Comparison of ENCODE assay signal across 27 mouse cellular contexts in the genomic region with DNA sequence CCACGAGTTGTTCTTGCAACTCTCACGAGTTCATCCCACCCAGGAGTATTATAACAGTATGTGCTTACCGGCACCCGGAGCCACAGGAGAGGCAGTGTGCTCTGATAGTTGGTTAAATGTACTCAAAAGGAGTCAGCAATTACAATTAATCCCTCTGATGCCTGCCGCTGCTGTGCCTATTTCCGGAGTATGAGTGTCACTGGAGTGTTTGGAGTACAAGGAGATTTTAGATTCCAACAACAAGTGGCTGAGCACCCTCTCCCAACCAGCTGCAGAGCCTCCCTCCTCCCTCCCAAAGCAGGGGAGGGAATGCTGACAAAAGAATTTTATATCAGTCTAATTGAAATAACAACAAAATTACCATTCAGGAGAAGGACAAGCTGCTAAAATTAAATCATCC. TPM values are rescaled to one million over a fixed set of nuclear protein-coding genes. Genes with fewer than 3 reads are reported as not detected.
DNase-seq lines count a peak whose midpoint lies in the region; ATAC-seq and TF ChIP-seq lines count a peak whose summit lies in the region.
"Had no signal": no experiment of that assay in that cellular context is flagged by ENCODE, and none has a peak within 500 bp of the region (broad histone marks: within the 10 kb centered on the region; RNA-seq: fewer than 3 reads in every experiment).

No protein-coding gene starts in this region.

- H3ac ChIP-seq in myocyte (ENCODE audit: control insufficient read depth, insufficient read length) = no peak overlapping the region

- H3K4me1 ChIP-seq in heart, embryonic 12.5 days (replicated peaks) = peaks cover 16% of the 10 kb centered on the region
- no peaks in the 10 kb centered on the region for H3K4me1 ChIP-seq in liver, embryonic 12.5 days
- H3K4me1 ChIP-seq: forebrain, embryonic 12.5 days; liver, embryonic 13.5 days; megakaryocyte, embryonic 14.5 days had no signal

- H3K9me3 ChIP-seq in heart, embryonic 12.5 days (replicated peaks) = no peaks in the 10 kb centered on the region
- H3K9me3 ChIP-seq in liver, embryonic 12.5 days (replicated peaks) = no peaks in the 10 kb centered on the region
- H3K9me3 ChIP-seq: forebrain, embryonic 12.5 days; liver, embryonic 13.5 days had no signal

- ATAC-seq in heart, embryonic 12.5 days (ENCODE audit: insufficient number of reproducible peaks, low FRiP score) = no peak
- ATAC-seq in liver, embryonic 12.5 days = no peak
- ATAC-seq: activated CD4-positive, CD25-positive, alpha-beta regulatory T cell, adult 4 months; hindbrain, postnatal 0 days; midbrain, embryonic 16.5 days; Patski had no signal

- no peaks in the 10 kb centered on the region for H3K79me2 ChIP-seq in myocyte (ENCODE audit: control insufficient read depth, insufficient read depth)

- no peaks in the 10 kb centered on the region for H3K27me3 ChIP-seq in heart, embryonic 12.5 days (replicated peaks)
- H3K27me3 ChIP-seq in myocyte (ENCODE audit: control insufficient read depth, insufficient read depth, insufficient read length) = no peaks in the 10 kb centered on the region
- no peaks in the 10 kb centered on the region for H3K27me3 ChIP-seq in liver, embryonic 12.5 days (replicated peaks)
- H3K27me3 ChIP-seq: forebrain, embryonic 12.5 days; liver, embryonic 13.5 days; megakaryocyte, embryonic 14.5 days; Patski had no signal

- H3K36me3 ChIP-seq in heart, embryonic 12.5 days = no peaks in the 10 kb centered on the region
- H3K36me3 ChIP-seq in myocyte (ENCODE audit: control insufficient read depth, insufficient read depth) = no peaks in the 10 kb centered on the region
- H3K36me3 ChIP-seq in liver, embryonic 12.5 days = no peaks in the 10 kb centered on the region
- H3K36me3 ChIP-seq: forebrain, embryonic 12.5 days; liver, embryonic 13.5 days had no signal

- peak overlapping the region; percentile 42 for H3K4me2 ChIP-seq in heart, embryonic 12.5 days
- H3K4me2 ChIP-seq in myocyte (ENCODE audit: low read depth) = peak overlapping the region; percentile 57
- H3K4me2 ChIP-seq in liver, embryonic 12.5 days = no peak overlapping the region
- H3K4me2 ChIP-seq: forebrain, embryonic 12.5 days; liver, embryonic 13.5 days had no signal

- intact Hi-C loops in heart, postnatal 36 days (cut with DNase I) = no loop called here

- no peak for TF ChIP-seq POLR2A in myocyte (IDR thresholded peaks at IDR 0.05; ENCODE audit: insufficient read length, low read depth)

- H3K9ac ChIP-seq in heart, embryonic 12.5 days = no peak overlapping the region
- H3K9ac ChIP-seq in liver, embryonic 12.5 days = no peak overlapping the region
- H3K9ac ChIP-seq: forebrain, embryonic 12.5 days; liver, embryonic 13.5 days had no signal

- peak; percentile 88 for DNase-seq in heart, adult 11 months
- no peak for DNase-seq in heart, postnatal 36 days
- DNase-seq in layer of hippocampus, postnatal 14 days (ENCODE audit: low spot score in 2 of 2) = peak; percentile 9 to 21
- no peak for DNase-seq in layer of hippocampus, adult 11-12 months (ENCODE audit: low spot score)
- DNase-seq: adrenal gland, postnatal 36 days; B cell, adult 2 months; cerebellum, adult 9-11 months; kidney, adult 11 months; kidney, postnatal 10 days; liver, embryonic 13.5 days; right cerebral cortex, postnatal 25 days had no signal

- WGBS in heart, embryonic 12.5 days = 41% methylated on average over 6 of the region's 6 CpGs
- WGBS in liver, embryonic 12.5 days (ENCODE audit: insufficient replicate concordance) = 54% methylated on average over 6 of the region's 6 CpGs

- no peak overlapping the region for H3K4me3 ChIP-seq in heart, embryonic 12.5 days
- no peak overlapping the region for H3K4me3 ChIP-seq in myocyte
- H3K4me3 ChIP-seq in liver, embryonic 12.5 days = no peak overlapping the region
- H3K4me3 ChIP-seq: forebrain, embryonic 12.5 days; left cerebral cortex, adult 2 months; liver, embryonic 13.5 days; megakaryocyte, embryonic 14.5 days had no signal

- 0 out of 2 replicates have a peak overlapping the region, but pooled peaks have one; percentile 21 for H3K27ac ChIP-seq in heart, embryonic 12.5 days (ENCODE audit: poor library complexity, severe bottlenecking)
- no peak overlapping the region for H3K27ac ChIP-seq in liver, embryonic 12.5 days
- H3K27ac ChIP-seq: forebrain, embryonic 12.5 days; hindbrain, postnatal 0 days; left cerebral cortex, adult 2 months; liver, embryonic 13.5 days had no signal

TF ChIP-seq in myocyte, 11 proteins besides CTCF, POLR2A, EP300 and RAD21:
- TF ChIP-seq MYOG (IDR thresholded peaks at IDR 0.05; ENCODE audit: control insufficient read depth in 1 of 3, insufficient read depth in 1 of 3, insufficient read length in 2 of 3, low read depth in 2 of 3) = no peak
- peak in 1 of 3 experiments; percentile 35 for TF ChIP-seq MYOD1 (IDR thresholded peaks at IDR 0.05; ENCODE audit: control insufficient read depth in 1 of 3, insufficient read length in 2 of 3, low read depth in 2 of 3)
- no peak for TF ChIP-seq TCF12 (IDR thresholded peaks at IDR 0.05; ENCODE audit: insufficient read depth, poor library complexity, severe bottlenecking)

RNA-seq across cellular contexts. Expression of a gene that starts 14.2 kb away (rescaled TPM):
- not detected for total RNA-seq in heart, postnatal 36 days (2021)
- not detected for total RNA-seq in layer of hippocampus, postnatal 14 days (2021)
- polyA plus RNA-seq in heart, embryonic 12.5 days (2016; fragmentation: Nextera tagmentation; extraction: Ambion mirVana) = not detected in 2 replicates
- not detected for polyA plus RNA-seq in myocyte (2012; fragmentation: generic; extraction: Trizol)
- not detected in 2 replicates for polyA plus RNA-seq in liver, embryonic 12.5 days (2016; fragmentation: Nextera tagmentation; extraction: Ambion mirVana)
- total RNA-seq: adrenal gland, postnatal 36 days; gastrocnemius, adult 18-20 months; granulocyte monocyte progenitor cell, adult 5-6 weeks; hindbrain, postnatal 0 days; left cerebral cortex, adult 2 months had no signal
- polyA plus RNA-seq: forebrain, embryonic 12.5 days; hindbrain, postnatal 0 days; limb, embryonic 11.5 days; liver, embryonic 13.5 days; lung, embryonic 16.5 days; midbrain, embryonic 16.5 days; Patski; stomach, embryonic 16.5 days; thymus, postnatal 0 days had no signal

Comparison
In these comparisons a context has a peak if more than half of its experiments do, and no peak if none do; other contexts are left out.
1. DNase-seq: peak in heart, adult 11 months (single experiment) and layer of hippocampus, postnatal 14 days (2 of 2); none in heart, postnatal 36 days (0 of 2) and layer of hippocampus, adult 11-12 months (single experiment).